Mouse (Mus musculus) 3134 (cell line): ENCODE measurements around the gene Pomt2.

ENCODE experiments used
- DNase-seq: peaks from one replicate; pipeline ENCODE4 v3.0.0-alpha.2; 2011; ENCODE audit warnings: low spot score; ENCODE audit not compliant: insufficient read length; ENCODE audit errors: extremely low read depth

The Pomt2 gene

GRCm38 (mm10) chr12:87130224-87130623 lies 17.5 kb downstream of the Pomt2 start:
- DNase-seq, result no peak

GRCm38 (mm10) chr12:87127256-87127655 lies 20.5 kb downstream of the Pomt2 start:
- DNase-seq, result no peak

GRCm38 (mm10) chr12:87121918-87122589 lies 25.7 kb downstream of the Pomt2 start:
- DNase-seq, result no peak

- no peak for DNase-seq
Measured at GRCm38 (mm10) chr12:87107357-87107977, 40.3 kb downstream of the Pomt2 start.

- no peak for DNase-seq
Measured at GRCm38 (mm10) chr12:87104796-87105195, 43.0 kb downstream of the Pomt2 start.

GRCm38 (mm10) chr12:87103471-87103870 lies 44.3 kb downstream of the Pomt2 start:
- no peak for DNase-seq

- DNase-seq, result no peak
Measured at GRCm38 (mm10) chr12:87102165-87102631, 45.6 kb downstream of the Pomt2 start, which contains the start of gene Ngb. Ngb (minus strand) TSS chr12:87102539.

- no peak for DNase-seq
Measured at GRCm38 (mm10) chr12:87100331-87100730, 47.4 kb downstream of the Pomt2 start.

- no peak for DNase-seq
Measured at GRCm38 (mm10) chr12:87093671-87094070, 54.1 kb downstream of the Pomt2 start.

GRCm38 (mm10) chr12:87093249-87093648 lies 54.5 kb downstream of the Pomt2 start:
- DNase-seq, result no peak

- no peak for DNase-seq
Measured at GRCm38 (mm10) chr12:87091916-87092315, 55.9 kb downstream of the Pomt2 start.

GRCm38 (mm10) chr12:87089701-87090100 lies 58.1 kb downstream of the Pomt2 start:
- DNase-seq, result no peak

GRCm38 (mm10) chr12:87089255-87089654 lies 58.5 kb downstream of the Pomt2 start:
- no peak for DNase-seq

- DNase-seq, result no peak
Measured at GRCm38 (mm10) chr12:87088331-87088730, 59.4 kb downstream of the Pomt2 start.

- no peak for DNase-seq
Measured at GRCm38 (mm10) chr12:87087236-87087635, 60.5 kb downstream of the Pomt2 start.

- no peak for DNase-seq
Measured at GRCm38 (mm10) chr12:87082797-87083196, 65.0 kb downstream of the Pomt2 start.

GRCm38 (mm10) chr12:87076610-87077009 lies 71.2 kb downstream of the Pomt2 start:
- DNase-seq, result peak; percentile 17

- no peak for DNase-seq
Measured at GRCm38 (mm10) chr12:87070520-87070919, 77.2 kb downstream of the Pomt2 start.

GRCm38 (mm10) chr12:87066429-87066828 lies 81.3 kb downstream of the Pomt2 start:
- DNase-seq, result no peak

GRCm38 (mm10) chr12:87065446-87065845 lies 82.3 kb downstream of the Pomt2 start:
- DNase-seq, result no peak

GRCm38 (mm10) chr12:87057066-87057465 lies 90.7 kb downstream of the Pomt2 start:
- DNase-seq, result no peak
